Mouse (Mus musculus) heart, adult 2 months (tissue): ENCODE measurements at regions not wholly inside any gene's neighbourhood (a gene's known extent, or its start where the extent isn't known, plus 50 kb on each side); places are given as distances from the start of the nearest gene placed in this dataset.

ENCODE experiments used
- DNase-seq, 2 experiments: peaks; one replicate each; pipeline ENCODE4 v3.0.0; 2021
- H3K27ac ChIP-seq: fragments of 200-600 bp; 2 replicates; pipeline ENCODE4 v1.8.1; 2022
- H3K27me3 ChIP-seq: fragments of 200-500 bp; 2 replicates; pipeline ENCODE4 v1.6.1; 2012; ENCODE audit warnings: mild to moderate bottlenecking, low read length, inconsistent platforms, mixed read lengths; ENCODE audit not compliant: control insufficient read depth, insufficient read depth
- H3K36me3 ChIP-seq: fragments of 200-500 bp; 2 replicates; pipeline ENCODE4 v1.6.1; 2012; ENCODE audit warnings: low read length, inconsistent platforms; ENCODE audit not compliant: control insufficient read depth, insufficient read depth
- H3K4me1 ChIP-seq: fragments of 200-500 bp; 2 replicates; pipeline ENCODE4 v1.6.1; 2011; ENCODE audit warnings: low read length; ENCODE audit not compliant: control insufficient read depth, insufficient read depth
- H3K4me3 ChIP-seq: fragments of 200-600 bp; 2 replicates; pipeline ENCODE4 v1.8.1; 2022
- H3K79me2 ChIP-seq: fragments of 200-500 bp; replicated peaks from 2 replicates; pipeline ENCODE4 v1.6.1; 2012; ENCODE audit warnings: mild to moderate bottlenecking, inconsistent platforms, low read length, moderate library complexity, mixed read lengths; ENCODE audit not compliant: control insufficient read depth, insufficient read depth
- H3K9ac ChIP-seq: fragments of 200-500 bp; 2 replicates; pipeline ENCODE4 v1.6.1; 2012; ENCODE audit warnings: low read depth, mild to moderate bottlenecking, control low read depth, inconsistent platforms, low read length, mixed read lengths
- CTCF ChIP-seq: fragments of 200-600 bp; IDR thresholded peaks from 2 replicates; pipeline ENCODE4 v1.8.1; 2022; ENCODE audit warnings: antibody characterized with exemption, mild to moderate bottlenecking, moderate library complexity
- EP300 ChIP-seq: fragments of 200-500 bp; IDR thresholded peaks from 2 replicates; pipeline ENCODE4 v1.6.1; 2011; ENCODE audit warnings: low read depth, low read length, control low read depth; ENCODE audit not compliant: insufficient read depth
- POLR2A ChIP-seq: fragments of 200-500 bp; IDR thresholded peaks from 2 replicates; pipeline ENCODE4 v1.6.1; 2011; ENCODE audit warnings: mild to moderate bottlenecking, low read depth, low read length, control low read depth; ENCODE audit not compliant: insufficient read depth
- WGBS: fragments of 180-500 bp; shearing (Covaris S2); methylation state at CpG from one replicate; pipeline ENCODE4 v1.1.7; 2018; 5-methylcytosine and 5-hydroxymethylcytosine counted together
- intact Hi-C: fragments of 180-260 bp; cut with DNase I; formaldehyde crosslinking; loops from one replicate; pipeline ENCODE4 v1.15.1; 2025

DNA sequence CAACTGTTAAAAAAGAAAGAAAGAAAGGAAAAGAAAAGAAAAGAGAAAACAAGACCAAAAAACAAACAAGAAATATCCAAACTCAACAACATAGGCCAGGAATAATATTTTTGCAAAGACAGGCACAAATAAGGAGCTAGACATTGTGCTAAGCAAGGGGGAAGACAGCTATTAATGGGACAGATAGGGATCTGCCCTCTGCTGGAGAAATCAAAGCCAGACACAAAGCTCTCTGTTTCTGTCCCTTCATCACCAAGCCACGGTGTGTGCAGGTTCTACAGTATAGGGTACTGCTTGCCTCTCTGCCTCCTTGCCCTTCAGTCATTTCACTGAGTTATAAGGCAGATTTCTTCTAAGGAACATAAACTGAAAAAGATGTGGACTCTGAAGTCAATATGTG lies 57.8 kb upstream of the Chchd3 start:
- H3K36me3 ChIP-seq: no peaks in the 10 kb centered on the region
- no peak overlapping the region for H3K9ac ChIP-seq
- no peak overlapping the region for H3K27ac ChIP-seq
- TF ChIP-seq EP300 (no peak), CTCF (peak; percentile 34), POLR2A (no peak)
- no peaks in the 10 kb centered on the region for H3K27me3 ChIP-seq
- H3K4me1 ChIP-seq: no peaks in the 10 kb centered on the region
- intact Hi-C loops: no loop called here
- WGBS: 34% methylated on average over 1 of the region's 1 CpGs
- no peak overlapping the region for H3K4me3 ChIP-seq
- no peak for DNase-seq
- no peaks in the 10 kb centered on the region for H3K79me2 ChIP-seq

GRCm38 (mm10) chr6:33120581-33120980 lies 60.5 kb upstream of the Chchd3 start:
- Histone ChIP-seq H3K79me2 (no peaks in the 10 kb centered on the region), H3K36me3 (no peaks in the 10 kb centered on the region), H3K27ac (no peak overlapping the region), H3K4me1 (no peaks in the 10 kb centered on the region), H3K27me3 (no peaks in the 10 kb centered on the region), H3K4me3 (no peak overlapping the region), H3K9ac (no peak overlapping the region)
- intact Hi-C loops: no loop called here
- TF ChIP-seq POLR2A: no peak
- TF ChIP-seq EP300: no peak
- no peak for TF ChIP-seq CTCF
- no peak for DNase-seq

DNA sequence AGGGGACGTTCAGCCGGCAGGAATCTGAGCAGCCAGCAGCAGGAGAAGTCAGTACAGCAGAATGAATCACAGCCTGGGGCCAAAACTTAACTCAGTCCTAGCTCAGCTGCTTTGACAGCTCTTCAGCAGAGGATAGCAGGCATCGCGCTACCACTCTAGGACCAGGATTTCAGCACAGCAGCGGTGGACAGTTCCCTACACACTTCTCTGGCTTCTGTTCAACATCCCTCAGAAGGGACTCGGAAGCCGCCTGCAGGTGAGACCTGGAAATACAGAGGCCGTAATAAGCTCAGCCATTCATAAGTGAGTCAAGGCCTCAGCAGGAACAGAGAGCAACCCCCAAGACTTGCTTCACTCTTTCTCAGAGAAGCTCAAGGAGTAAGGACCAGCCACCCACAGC lies 66.5 kb upstream of the Chchd3 start:
- Histone ChIP-seq H3K36me3 (no peaks in the 10 kb centered on the region), H3K9ac (no peak overlapping the region), H3K27me3 (no peaks in the 10 kb centered on the region), H3K4me1 (no peaks in the 10 kb centered on the region), H3K79me2 (no peaks in the 10 kb centered on the region), H3K27ac (no peak overlapping the region), H3K4me3 (no peak overlapping the region)
- peak; percentile 47 to 75 for DNase-seq
- intact Hi-C loops: loop anchor here (1.0 to 5.0 kb wide), 2 partner anchors 145 to 534 kb away; no protein-coding TSS in a partner anchor
- no peak for TF ChIP-seq POLR2A
- TF ChIP-seq EP300: peak; percentile 55; the same call in 1 of the 2 replicates
- peak; percentile 84 for TF ChIP-seq CTCF
- WGBS: 3% methylated on average over 8 of the region's 8 CpGs

GRCm38 (mm10) chr6:33136906-33137305 lies 76.8 kb upstream of the Chchd3 start:
- DNase-seq: no peak
- Histone ChIP-seq H3K27me3 (no peaks in the 10 kb centered on the region), H3K36me3 (no peaks in the 10 kb centered on the region), H3K4me3 (no peak overlapping the region), H3K9ac (no peak overlapping the region), H3K79me2 (no peaks in the 10 kb centered on the region), H3K4me1 (no peaks in the 10 kb centered on the region), H3K27ac (no peak overlapping the region)
- no peak for TF ChIP-seq CTCF
- no peak for TF ChIP-seq EP300
- intact Hi-C loops: no loop called here
- 75% methylated on average over 7 of the region's 7 CpGs for WGBS

GRCm38 (mm10) chr6:33137823-33138222 lies 77.8 kb upstream of the Chchd3 start:
- WGBS: 38% methylated on average over 8 of the region's 8 CpGs
- H3K9ac ChIP-seq: no peak overlapping the region
- intact Hi-C loops: no loop called here
- H3K79me2 ChIP-seq: no peaks in the 10 kb centered on the region
- H3K4me1 ChIP-seq: no peaks in the 10 kb centered on the region
- no peak overlapping the region for H3K4me3 ChIP-seq
- no peaks in the 10 kb centered on the region for H3K27me3 ChIP-seq
- TF ChIP-seq POLR2A (no peak), EP300 (no peak), CTCF (no peak)
- no peak overlapping the region for H3K27ac ChIP-seq
- DNase-seq: no peak
- no peaks in the 10 kb centered on the region for H3K36me3 ChIP-seq

- TF ChIP-seq EP300 (no peak), CTCF (no peak)
- 85% methylated on average over 11 of the region's 11 CpGs for WGBS
- Histone ChIP-seq H3K4me3 (no peak overlapping the region), H3K27ac (no peak overlapping the region), H3K36me3 (no peaks in the 10 kb centered on the region), H3K27me3 (no peaks in the 10 kb centered on the region), H3K79me2 (no peaks in the 10 kb centered on the region), H3K9ac (no peak overlapping the region), H3K4me1 (no peaks in the 10 kb centered on the region)
- intact Hi-C loops: no loop called here
- no peak for DNase-seq
Observed at GRCm38 (mm10) chr6:33166479-33166878, 82.4 kb upstream of the Exoc4 start.
